Comparison of ENCODE assay signal across 8 mouse cellular contexts in genomic region chr5:125107011-125107651, GRCm38 (mm10).
DNase-seq lines count a peak whose midpoint lies in the region; ATAC-seq and TF ChIP-seq lines count a peak whose summit lies in the region.

No protein-coding gene starts in this region.

- WGBS in midbrain, embryonic 10.5 days = 74% methylated on average over 11 of the region's 11 CpGs
- 69% methylated on average over 11 of the region's 11 CpGs for WGBS in midbrain, embryonic 16.5 days
- WGBS in embryonic facial prominence, embryonic 11.5 days = 70% methylated on average over 11 of the region's 11 CpGs
- 52% methylated on average over 11 of the region's 11 CpGs for WGBS in kidney, embryonic 15.5 days
- WGBS in liver, adult 2 months = 67% methylated on average over 11 of the region's 11 CpGs

- peaks cover 59% of the 10 kb centered on the region for H3K4me1 ChIP-seq in midbrain, embryonic 10.5 days
- H3K4me1 ChIP-seq in midbrain, embryonic 16.5 days (ENCODE audit: control insufficient read depth, insufficient read depth, low read length) = peaks cover 30% of the 10 kb centered on the region
- H3K4me1 ChIP-seq in embryonic facial prominence, embryonic 11.5 days (ENCODE audit: control insufficient read depth, insufficient read depth, low read length) = peaks cover 13% of the 10 kb centered on the region
- H3K4me1 ChIP-seq in kidney, embryonic 15.5 days = peaks cover 82% of the 10 kb centered on the region
- no peaks in the 10 kb centered on the region for H3K4me1 ChIP-seq in liver, adult 2 months (ENCODE audit: control insufficient read depth, insufficient read depth, low read length)

- H3K9me3 ChIP-seq in midbrain, embryonic 10.5 days (replicated peaks) = no peaks in the 10 kb centered on the region; the same call in 1 of the 2 replicates
- no peaks in the 10 kb centered on the region for H3K9me3 ChIP-seq in midbrain, embryonic 16.5 days (replicated peaks; ENCODE audit: control insufficient read depth, low read length, poor library complexity, severe bottlenecking)
- no peaks in the 10 kb centered on the region for H3K9me3 ChIP-seq in embryonic facial prominence, embryonic 11.5 days (replicated peaks; ENCODE audit: control insufficient read depth, low read length)
- no peaks in the 10 kb centered on the region for H3K9me3 ChIP-seq in kidney, embryonic 15.5 days (replicated peaks)

- no peak for ATAC-seq in midbrain, embryonic 16.5 days
- ATAC-seq in embryonic facial prominence, embryonic 11.5 days (replicated peaks; ENCODE audit: insufficient number of reproducible peaks, low FRiP score, low TSS enrichment, low read depth) = no peak
- no peak for ATAC-seq in kidney, embryonic 15.5 days (replicated peaks; ENCODE audit: low FRiP score)

- DNase-seq in midbrain, embryonic 10.5 days (ENCODE audit: low spot score) = peak; percentile 54
- peak; percentile 78 for DNase-seq in adrenal gland, postnatal 14 days
- DNase-seq in embryonic facial prominence, embryonic 11.5 days (ENCODE audit: low spot score) = peak; percentile 65
- peak; percentile 48 for DNase-seq in liver, adult 2 months (ENCODE audit: extremely low read depth, low read depth, low spot score)
- peak; percentile 18 for DNase-seq in ovary, postnatal 10 days (ENCODE audit: low spot score)
- peak; percentile 83 for DNase-seq in thymus, postnatal 4 days

- no peaks in the 10 kb centered on the region; the same call in 1 of the 2 replicates for H3K79me2 ChIP-seq in liver, adult 2 months (ENCODE audit: control insufficient read depth, insufficient read depth, low read length)

- H3K4me2 ChIP-seq in midbrain, embryonic 16.5 days (ENCODE audit: low read length) = no peak overlapping the region
- no peak overlapping the region for H3K4me2 ChIP-seq in embryonic facial prominence, embryonic 11.5 days (ENCODE audit: low read depth, low read length)
- no peak overlapping the region for H3K4me2 ChIP-seq in kidney, embryonic 15.5 days

- no peak for TF ChIP-seq POLR2A in liver, adult 2 months (IDR thresholded peaks at IDR 0.05; ENCODE audit: extremely low read depth, insufficient read depth, low read length)

- no peak overlapping the region for H3K27ac ChIP-seq in midbrain, embryonic 10.5 days (replicated peaks)
- no peak overlapping the region for H3K27ac ChIP-seq in midbrain, embryonic 16.5 days (ENCODE audit: low read length)
- no peak overlapping the region for H3K27ac ChIP-seq in embryonic facial prominence, embryonic 11.5 days (replicated peaks; ENCODE audit: low read depth, low read length)
- peak overlapping the region; percentile 14; the same call in 1 of the 2 replicates for H3K27ac ChIP-seq in kidney, embryonic 15.5 days
- H3K27ac ChIP-seq in liver, adult 2 months (replicated peaks; ENCODE audit: insufficient read depth, low read depth, low read length) = no peak overlapping the region

- H3K36me3 ChIP-seq in midbrain, embryonic 10.5 days = peaks cover 97% of the 10 kb centered on the region
- H3K36me3 ChIP-seq in midbrain, embryonic 16.5 days (ENCODE audit: control insufficient read depth, insufficient read depth, low read length) = peaks cover 16% of the 10 kb centered on the region
- H3K36me3 ChIP-seq in embryonic facial prominence, embryonic 11.5 days (replicated peaks; ENCODE audit: control insufficient read depth, insufficient read depth, low read depth, low read length) = peaks cover 11% of the 10 kb centered on the region
- peaks cover 75% of the 10 kb centered on the region for H3K36me3 ChIP-seq in kidney, embryonic 15.5 days
- peaks cover 4% of the 10 kb centered on the region; the same call in 1 of the 2 replicates for H3K36me3 ChIP-seq in liver, adult 2 months (ENCODE audit: control insufficient read depth, insufficient read depth, low read length)

- no peak overlapping the region for H3K9ac ChIP-seq in midbrain, embryonic 16.5 days (ENCODE audit: low read depth, low read length)
- no peak overlapping the region for H3K9ac ChIP-seq in embryonic facial prominence, embryonic 11.5 days (replicated peaks; ENCODE audit: low read length)
- no peak overlapping the region for H3K9ac ChIP-seq in kidney, embryonic 15.5 days
- H3K9ac ChIP-seq in liver, adult 2 months (ENCODE audit: low read depth, low read length) = no peak overlapping the region

- TF ChIP-seq CTCF in liver, adult 2 months (IDR thresholded peaks at IDR 0.05; ENCODE audit: low read depth, low read length) = peak; percentile 79

- no peaks in the 10 kb centered on the region for H3K27me3 ChIP-seq in midbrain, embryonic 10.5 days (ENCODE audit: low read depth, poor library complexity, severe bottlenecking)
- no peaks in the 10 kb centered on the region for H3K27me3 ChIP-seq in midbrain, embryonic 16.5 days (ENCODE audit: control insufficient read depth, insufficient read depth, low read depth, low read length)
- H3K27me3 ChIP-seq in embryonic facial prominence, embryonic 11.5 days (ENCODE audit: control insufficient read depth, insufficient read depth, low read length) = no peaks in the 10 kb centered on the region
- H3K27me3 ChIP-seq in kidney, embryonic 15.5 days = no peaks in the 10 kb centered on the region
- no peaks in the 10 kb centered on the region for H3K27me3 ChIP-seq in liver, adult 2 months (ENCODE audit: control insufficient read depth, insufficient read depth, low read length)

- no peak overlapping the region for H3K4me3 ChIP-seq in midbrain, embryonic 10.5 days
- H3K4me3 ChIP-seq in midbrain, embryonic 16.5 days (ENCODE audit: low read depth, low read length) = no peak overlapping the region
- no peak overlapping the region for H3K4me3 ChIP-seq in embryonic facial prominence, embryonic 11.5 days (ENCODE audit: low read depth, low read length)
- H3K4me3 ChIP-seq in kidney, embryonic 15.5 days (replicated peaks) = no peak overlapping the region
- H3K4me3 ChIP-seq in liver, adult 2 months (ENCODE audit: insufficient read depth, low read depth, low read length) = no peak overlapping the region

Comparison
In these comparisons a context has a peak if more than half of its experiments do, and no peak if none do; other contexts are left out.
1. DNase-seq: peak in every context shown above with its lines; median percentile 83 in thymus, postnatal 4 days; 78 in adrenal gland, postnatal 14 days; 65 in embryonic facial prominence, embryonic 11.5 days; 54 in midbrain, embryonic 10.5 days; 48 in liver, adult 2 months; 18 in ovary, postnatal 10 days.